Mouse (Mus musculus) forebrain, embryonic 16.5 days (tissue): Measurements from ENCODE around the gene Uhrf2. TPM values are rescaled to one million over a fixed set of nuclear protein-coding genes. Genes with fewer than 3 reads are reported as not detected.

Source experiments
- ATAC-seq: fragments of 200-750 bp; cut with Nextera tagmentation; 2 replicates; pipeline ENCODE4 v1.8.0; 2017; ENCODE audit warnings: mild to moderate bottlenecking, moderate library complexity
- H3K27ac ChIP-seq: fragments of 300-500 bp; sonication (generic); 2 replicates; pipeline ENCODE4 v1.5.1; 2014; ENCODE audit warnings: low read length, control low read depth
- H3K27me3 ChIP-seq: fragments of 300-500 bp; sonication (generic); replicated peaks from 2 replicates; pipeline ENCODE4 v1.6.1; 2014; ENCODE audit warnings: low read length; ENCODE audit not compliant: control insufficient read depth, insufficient read depth
- H3K36me3 ChIP-seq: fragments of 300-500 bp; sonication (generic); 2 replicates; pipeline ENCODE4 v1.6.1; 2014; ENCODE audit not compliant: control insufficient read depth, insufficient read depth
- H3K4me1 ChIP-seq: fragments of 300-500 bp; sonication (generic); replicated peaks from 2 replicates; pipeline ENCODE4 v1.6.1; 2014; ENCODE audit warnings: low read length; ENCODE audit not compliant: control insufficient read depth, insufficient read depth
- H3K4me2 ChIP-seq: fragments of 300-500 bp; sonication (generic); 2 replicates; pipeline ENCODE4 v1.6.1; 2014; ENCODE audit warnings: mild to moderate bottlenecking, low read length, control low read depth
- H3K4me3 ChIP-seq: fragments of 300-500 bp; sonication (generic); replicated peaks from 2 replicates; pipeline ENCODE4 v1.5.1; 2014; ENCODE audit warnings: mild to moderate bottlenecking, low read length, control low read depth
- H3K9ac ChIP-seq: fragments of 300-500 bp; sonication (generic); replicated peaks from 2 replicates; pipeline ENCODE4 v1.6.1; 2014; ENCODE audit warnings: low read depth, low read length, control low read depth
- H3K9me3 ChIP-seq: fragments of 300-500 bp; sonication (generic); 2 replicates; pipeline ENCODE4 v1.6.1; 2016; ENCODE audit warnings: low read length; ENCODE audit not compliant: control insufficient read depth
- WGBS: fragments of 180-500 bp; shearing (Covaris S2); extraction: QIAGEN DNeasy Blood & Tissue Kit; methylation state at CpG from one replicate; pipeline ENCODE4 v1.1.7; 2014; 5-methylcytosine and 5-hydroxymethylcytosine counted together
- polyA plus RNA-seq: library from polyadenylated mRNA; unstranded; fragments of >200 nt; fragmentation: Nextera tagmentation; extraction: Ambion mirVana; gene quantifications from 2 replicates; pipeline ENCODE4 v1.2.1, GENCODE M21; 2015

Uhrf2 gene
- polyA plus RNA-seq, 1 experiment from 2014 or later, result 73.3 TPM

DNA sequence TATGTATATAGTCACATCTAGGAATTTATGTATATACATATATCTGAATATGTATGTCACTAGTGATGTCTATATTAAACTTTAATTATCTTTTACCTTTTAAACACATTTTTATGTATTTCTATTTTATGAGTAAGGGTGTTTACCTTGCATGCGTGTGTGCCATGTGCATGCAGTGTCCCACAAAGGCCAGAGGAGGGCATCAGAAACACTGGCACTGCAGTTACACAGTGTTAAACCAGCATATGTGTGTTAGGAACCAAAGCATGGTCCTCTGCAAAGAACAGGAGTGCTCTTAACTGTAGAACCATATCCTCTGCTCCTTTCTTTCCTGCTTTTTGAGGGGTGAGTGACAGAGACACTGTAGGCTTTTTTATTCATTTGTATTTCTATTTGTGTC is 14.3 kb downstream of the Uhrf2 start:
- H3K9ac ChIP-seq, result no peak overlapping the region
- no peak overlapping the region for H3K27ac ChIP-seq
- no peaks in the 10 kb centered on the region; the same call in 1 of the 2 replicates for H3K4me1 ChIP-seq
- WGBS, result 100% methylated on average over 1 of the region's 1 CpGs
- no peaks in the 10 kb centered on the region for H3K9me3 ChIP-seq
- no peak overlapping the region for H3K4me3 ChIP-seq
- H3K36me3 ChIP-seq, result peaks cover 4% of the 10 kb centered on the region; the same call in 1 of the 2 replicates
- no peak for ATAC-seq
- H3K27me3 ChIP-seq, result no peaks in the 10 kb centered on the region
- no peak overlapping the region for H3K4me2 ChIP-seq

DNA sequence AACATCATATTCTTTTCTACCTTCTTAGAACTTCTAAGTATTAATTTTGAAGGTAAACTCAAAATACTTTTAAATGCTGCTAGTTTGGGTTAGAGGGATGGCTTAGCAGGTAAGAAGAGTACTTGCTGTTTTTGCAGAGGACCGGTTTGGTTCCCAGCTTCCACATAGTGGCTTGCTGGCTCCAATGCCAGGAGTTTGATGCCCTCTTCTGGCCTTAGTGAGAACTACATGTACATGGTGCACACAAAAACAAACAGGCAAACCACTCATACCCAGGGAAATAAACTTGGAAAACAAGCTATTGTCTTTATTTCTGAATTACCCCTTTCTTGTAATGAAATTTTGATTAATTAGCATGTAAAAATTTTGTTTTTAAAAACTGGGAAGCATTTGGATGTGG is 15.5 kb downstream of the Uhrf2 start:
- no peaks in the 10 kb centered on the region; the same call in 1 of the 2 replicates for H3K4me1 ChIP-seq
- H3K9me3 ChIP-seq, result no peaks in the 10 kb centered on the region
- WGBS, result 74% methylated on average over 1 of the region's 1 CpGs
- H3K36me3 ChIP-seq, result peaks cover 4% of the 10 kb centered on the region; the same call in 1 of the 2 replicates
- H3K4me2 ChIP-seq, result no peak overlapping the region
- H3K27ac ChIP-seq, result no peak overlapping the region
- no peak overlapping the region for H3K9ac ChIP-seq
- ATAC-seq, result no peak
- H3K4me3 ChIP-seq, result no peak overlapping the region
- H3K27me3 ChIP-seq, result no peaks in the 10 kb centered on the region

DNA sequence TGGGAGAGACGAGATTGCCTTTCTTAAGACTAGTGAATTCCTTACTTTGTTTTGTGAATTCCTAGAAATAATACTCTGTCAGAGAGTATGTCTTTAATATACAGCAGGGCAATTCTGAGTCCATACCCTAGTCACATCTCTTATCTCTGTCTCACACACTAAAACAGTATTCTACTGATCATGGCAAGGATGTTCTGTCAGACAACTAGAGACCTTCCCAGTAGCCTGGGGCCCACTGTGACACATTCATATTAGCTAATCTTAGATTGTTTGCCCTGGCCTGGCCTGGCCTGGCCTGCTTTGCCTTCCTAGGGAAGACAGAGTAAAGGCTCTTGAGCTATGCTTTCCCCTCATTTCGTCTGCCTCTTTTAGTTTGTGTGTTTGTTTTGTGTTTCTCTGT is 20.3 kb downstream of the Uhrf2 start:
- Histone ChIP-seq H3K36me3 (no peaks in the 10 kb centered on the region; the same call in 1 of the 2 replicates), H3K27ac (no peak overlapping the region), H3K4me3 (no peak overlapping the region), H3K4me2 (no peak overlapping the region), H3K4me1 (no peaks in the 10 kb centered on the region; the same call in 1 of the 2 replicates), H3K9ac (no peak overlapping the region), H3K9me3 (no peaks in the 10 kb centered on the region), H3K27me3 (no peaks in the 10 kb centered on the region)
- ATAC-seq, result no peak
- WGBS, result 85% methylated on average over 2 of the region's 2 CpGs

DNA sequence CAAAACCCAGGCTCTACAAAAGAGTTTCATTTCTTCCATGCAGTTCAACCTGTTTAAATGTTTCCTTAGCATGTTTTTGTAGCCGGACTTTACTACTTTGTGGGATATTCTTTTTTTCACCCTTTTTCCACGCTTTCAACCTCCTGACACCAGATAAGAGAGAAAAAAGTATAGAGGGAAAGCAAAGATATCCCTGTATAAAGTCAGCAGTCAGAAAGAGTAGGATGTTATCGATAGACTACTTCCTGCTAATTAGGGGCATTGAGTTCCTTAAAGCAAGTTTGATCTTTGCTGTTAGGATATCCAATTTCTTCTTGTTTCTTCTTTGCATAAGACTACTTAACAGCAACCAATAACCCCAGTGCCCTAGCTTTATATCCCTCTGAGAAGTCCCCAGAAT is 21.2 kb downstream of the Uhrf2 start:
- Histone ChIP-seq H3K4me1 (no peaks in the 10 kb centered on the region; the same call in 1 of the 2 replicates), H3K27ac (no peak overlapping the region), H3K9me3 (no peaks in the 10 kb centered on the region), H3K36me3 (peaks cover 2% of the 10 kb centered on the region), H3K4me3 (no peak overlapping the region), H3K4me2 (no peak overlapping the region), H3K27me3 (no peaks in the 10 kb centered on the region), H3K9ac (no peak overlapping the region)
- ATAC-seq, result no peak
- WGBS, result 94% methylated on average over 3 of the region's 3 CpGs

DNA sequence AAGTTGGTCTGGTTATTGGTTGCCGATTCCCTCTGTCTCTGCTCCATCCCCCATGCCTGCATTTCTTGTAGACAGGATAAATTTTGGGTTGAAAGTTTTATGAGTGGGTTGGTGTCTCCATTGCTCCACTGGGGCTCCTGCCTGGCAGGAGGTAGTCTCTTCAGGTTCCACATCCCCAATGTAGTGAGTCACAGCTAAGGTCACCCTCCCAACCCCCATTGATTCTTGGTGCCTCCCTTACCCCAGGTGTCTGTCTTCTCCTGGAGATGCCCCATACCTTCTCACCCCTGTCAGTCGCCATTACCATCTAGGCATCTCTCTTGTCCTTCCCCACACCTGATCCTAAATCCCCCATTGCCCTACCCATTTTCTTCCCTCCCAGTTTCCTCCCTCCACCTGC is 23.9 kb downstream of the Uhrf2 start:
- 94% methylated on average over 2 of the region's 2 CpGs for WGBS
- H3K27me3 ChIP-seq, result no peaks in the 10 kb centered on the region
- H3K4me2 ChIP-seq, result no peak overlapping the region
- no peaks in the 10 kb centered on the region; the same call in 1 of the 2 replicates for H3K4me1 ChIP-seq
- no peak overlapping the region for H3K4me3 ChIP-seq
- ATAC-seq, result no peak
- no peaks in the 10 kb centered on the region for H3K9me3 ChIP-seq
- no peak overlapping the region for H3K9ac ChIP-seq
- no peak overlapping the region for H3K27ac ChIP-seq
- peaks cover 2% of the 10 kb centered on the region; the same call in 1 of the 2 replicates for H3K36me3 ChIP-seq

DNA sequence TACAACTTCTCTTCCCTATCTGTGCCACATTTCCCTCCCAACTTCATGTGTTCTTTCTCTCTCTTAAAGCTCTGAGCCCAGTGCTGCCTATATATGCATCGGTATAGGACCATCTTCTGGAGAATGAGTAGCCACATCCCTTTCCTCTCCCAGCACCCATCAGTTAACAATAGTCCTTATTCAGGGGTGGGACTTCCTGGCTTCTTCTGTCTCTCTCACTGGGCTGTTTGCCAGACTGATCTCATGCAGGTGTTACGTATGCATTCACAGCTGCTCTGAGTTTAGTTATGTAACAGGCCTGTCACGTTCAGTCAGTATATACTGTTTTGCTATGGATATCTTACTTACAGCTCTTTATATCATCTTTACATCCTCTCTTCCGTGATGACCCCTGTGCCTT is 35.5 kb downstream of the Uhrf2 start:
- H3K4me1 ChIP-seq, result peaks cover 5% of the 10 kb centered on the region
- H3K4me3 ChIP-seq, result no peak overlapping the region
- ATAC-seq, result no peak
- H3K27ac ChIP-seq, result no peak overlapping the region
- no peaks in the 10 kb centered on the region for H3K27me3 ChIP-seq
- WGBS, result 59% methylated on average over 4 of the region's 4 CpGs
- H3K9ac ChIP-seq, result no peak overlapping the region
- no peaks in the 10 kb centered on the region for H3K9me3 ChIP-seq
- H3K36me3 ChIP-seq, result no peaks in the 10 kb centered on the region
- no peak overlapping the region for H3K4me2 ChIP-seq

DNA sequence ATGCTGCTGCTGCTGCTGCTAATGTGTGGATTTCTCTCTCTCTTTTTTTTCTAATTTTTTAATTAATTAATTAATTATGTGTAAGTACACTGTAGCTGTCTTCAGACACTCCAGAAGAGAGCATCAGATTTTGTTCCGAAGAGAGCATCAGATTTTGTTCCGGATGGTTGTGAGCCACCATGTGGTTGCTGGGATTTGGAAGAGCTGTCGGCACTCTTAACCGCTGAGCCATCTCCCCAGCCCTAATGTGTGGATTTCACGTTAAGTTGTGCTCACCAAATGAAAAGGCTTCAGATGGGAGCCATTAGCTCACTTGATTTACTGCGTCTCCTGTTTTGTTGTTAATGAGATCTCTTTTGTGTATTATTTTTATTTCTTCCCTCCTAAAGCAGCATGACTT is 59.9 kb downstream of the Uhrf2 start:
- H3K36me3 ChIP-seq, result peaks cover 25% of the 10 kb centered on the region
- no peak overlapping the region for H3K4me3 ChIP-seq
- WGBS, result 64% methylated on average over 6 of the region's 6 CpGs
- no peak overlapping the region for H3K4me2 ChIP-seq
- H3K4me1 ChIP-seq, result peaks cover 10% of the 10 kb centered on the region
- no peaks in the 10 kb centered on the region for H3K9me3 ChIP-seq
- no peak for ATAC-seq
- no peak overlapping the region for H3K9ac ChIP-seq
- H3K27me3 ChIP-seq, result no peaks in the 10 kb centered on the region
- H3K27ac ChIP-seq, result no peak overlapping the region

DNA sequence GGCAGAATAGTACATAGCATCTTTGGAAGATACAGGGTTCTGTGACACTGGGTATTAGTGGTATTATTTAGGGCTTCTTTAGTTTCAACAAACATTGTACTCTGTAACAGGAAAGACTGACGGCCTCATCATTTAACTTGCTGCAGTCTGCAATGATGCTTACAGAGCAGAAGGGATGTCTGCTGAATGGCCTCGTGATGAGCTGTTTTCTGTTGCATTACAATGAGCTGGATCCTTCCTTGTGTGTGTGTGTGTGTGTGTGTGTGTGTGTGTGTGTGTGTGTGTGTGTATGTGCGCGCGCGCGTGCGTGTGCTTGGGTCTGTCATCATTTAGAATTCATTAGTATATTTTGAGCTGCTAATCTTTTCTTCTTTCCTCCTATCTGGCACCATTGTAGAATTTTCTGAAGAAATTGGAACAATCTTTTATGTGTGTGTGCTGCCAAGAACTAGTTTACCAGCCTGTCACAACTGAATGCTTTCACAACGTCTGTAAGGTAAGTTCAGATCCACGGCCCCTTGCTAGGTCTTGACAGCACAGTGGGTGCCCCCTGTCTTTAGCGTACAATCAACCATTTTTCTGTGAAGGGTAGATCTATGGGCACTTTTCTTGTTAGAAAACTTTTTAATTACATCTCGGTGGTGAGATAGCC is 61.5 kb downstream of the Uhrf2 start:
- Histone ChIP-seq H3K9ac (no peak overlapping the region), H3K4me2 (no peak overlapping the region), H3K4me1 (peaks cover 10% of the 10 kb centered on the region), H3K27me3 (no peaks in the 10 kb centered on the region), H3K4me3 (no peak overlapping the region), H3K27ac (peak overlapping the region; percentile 66), H3K9me3 (no peaks in the 10 kb centered on the region), H3K36me3 (peaks cover 19% of the 10 kb centered on the region)
- 44% methylated on average over 12 of the region's 12 CpGs for WGBS
- ATAC-seq, result peak; percentile 76

DNA sequence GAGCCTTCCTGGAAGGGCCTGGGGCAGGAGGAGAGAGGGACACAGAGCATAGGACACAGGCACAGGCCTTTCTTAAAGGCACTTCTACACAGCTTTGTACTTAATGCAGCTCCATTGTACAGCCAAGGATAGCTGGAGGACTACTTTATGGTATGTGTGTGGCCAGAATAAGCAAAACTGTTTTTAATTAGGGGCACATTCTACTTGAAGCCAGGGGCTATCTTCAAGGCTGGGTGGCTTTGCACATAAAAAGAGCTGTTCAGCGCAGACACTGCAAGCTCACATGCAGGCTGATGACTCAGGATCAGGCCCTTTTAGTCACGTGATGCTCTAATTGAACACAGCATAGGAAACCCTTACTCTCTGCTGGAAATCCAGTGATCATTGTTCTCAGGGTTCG is 65.9 kb downstream of the Uhrf2 start:
- H3K36me3 ChIP-seq, result peaks cover 13% of the 10 kb centered on the region; the same call in 1 of the 2 replicates
- H3K4me3 ChIP-seq, result no peak overlapping the region
- ATAC-seq, result peak; percentile 29; the same call in 1 of the 2 replicates
- no peak overlapping the region for H3K9ac ChIP-seq
- WGBS, result 12% methylated on average over 3 of the region's 3 CpGs
- no peak overlapping the region for H3K27ac ChIP-seq
- peaks cover 10% of the 10 kb centered on the region for H3K4me1 ChIP-seq
- no peaks in the 10 kb centered on the region for H3K27me3 ChIP-seq
- H3K9me3 ChIP-seq, result no peaks in the 10 kb centered on the region
- no peak overlapping the region for H3K4me2 ChIP-seq
